Mouse (Mus musculus) C2C12 (cell line): Measurements from ENCODE around the gene Ms4a2. TPM values are rescaled to one million over a fixed set of nuclear protein-coding genes. Genes with fewer than 3 reads are reported as not detected.

Source experiments
- H3K27me3 ChIP-seq: one replicate; pipeline ENCODE4 v1.6.1; 2011; ENCODE audit not compliant: control insufficient read depth, insufficient read depth, insufficient read length
- H3K36me3 ChIP-seq: one replicate; pipeline ENCODE4 v1.6.1; 2011; ENCODE audit not compliant: control insufficient read depth, insufficient read depth
- H3K4me3 ChIP-seq: one replicate; pipeline ENCODE4 v1.5.1; 2011; ENCODE audit warnings: mild to moderate bottlenecking, control low read depth; ENCODE audit not compliant: poor library complexity, insufficient read depth, severe bottlenecking
- H3K79me2 ChIP-seq: one replicate; pipeline ENCODE4 v1.6.1; 2011; ENCODE audit not compliant: control insufficient read depth, insufficient read depth
- H3K79me3 ChIP-seq: one replicate; pipeline ENCODE4 v1.6.1; 2011; ENCODE audit warnings: low read depth, control low read depth
- H3ac ChIP-seq: one replicate; pipeline ENCODE3; 2011; ENCODE audit warnings: low read depth; ENCODE audit not compliant: control insufficient read depth, insufficient read length
- CEBPB ChIP-seq: IDR thresholded peaks from one replicate; pipeline ENCODE4 v1.6.1; 2011; ENCODE audit warnings: low read depth, mild to moderate bottlenecking, control low read depth, moderate library complexity
- CTCF ChIP-seq: IDR thresholded peaks from one replicate; pipeline ENCODE4 v1.5.1; 2011; ENCODE audit not compliant: control insufficient read depth, insufficient read depth, insufficient read length
- FOSL1 ChIP-seq: IDR thresholded peaks from one replicate; pipeline ENCODE4 v1.8.0; 2011; ENCODE audit warnings: mild to moderate bottlenecking, low read length; ENCODE audit not compliant: poor library complexity, insufficient read depth, severe bottlenecking
- MAX ChIP-seq: IDR thresholded peaks from one replicate; pipeline ENCODE4 v1.6.1; 2011; ENCODE audit warnings: mild to moderate bottlenecking, control low read depth
- MYOD1 ChIP-seq: IDR thresholded peaks from one replicate; pipeline ENCODE4 v1.6.1; 2011; ENCODE audit warnings: low read depth; ENCODE audit not compliant: control insufficient read depth, insufficient read length
- MYOG ChIP-seq: IDR thresholded peaks from one replicate; pipeline ENCODE4 v1.6.1; 2011; ENCODE audit not compliant: control insufficient read depth, insufficient read length; ENCODE audit errors: extremely low read depth
- USF1 ChIP-seq: IDR thresholded peaks from one replicate; pipeline ENCODE4 v1.6.1; 2011; ENCODE audit warnings: low read depth, mild to moderate bottlenecking, control low read depth, moderate library complexity
- polyA plus RNA-seq: library from polyadenylated mRNA; unstranded; fragments of >200 nt; fragmentation: generic; extraction: Trizol; gene quantifications from one replicate; pipeline ENCODE4 v1.2.1, GENCODE M21; 2012; ENCODE audit warnings: missing spikeins

Ms4a2 gene
- polyA plus RNA-seq, 1 experiment = not detected

DNA sequence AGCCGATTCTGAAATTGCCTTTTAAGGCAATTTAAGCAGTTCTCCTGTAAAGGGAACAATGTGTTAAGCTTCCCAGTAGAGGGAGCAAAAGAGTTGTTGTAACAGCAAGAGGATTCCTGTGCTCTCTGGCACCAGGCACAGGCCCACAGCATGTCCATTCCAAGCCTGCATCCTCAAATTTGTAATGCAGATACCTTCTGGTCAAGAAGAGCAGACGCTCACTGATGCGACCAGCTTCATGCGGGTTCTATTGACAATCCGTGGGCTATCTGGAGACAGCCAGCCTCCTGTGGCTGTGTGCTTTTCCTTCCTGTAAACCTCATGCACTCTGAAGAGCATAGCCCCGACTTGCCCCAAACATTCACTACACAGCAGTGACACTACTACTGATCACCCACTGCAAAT, 12.0 kb downstream of the Ms4a2 start:
- Histone ChIP-seq H3ac (no peak overlapping the region), H3K36me3 (no peaks in the 10 kb centered on the region), H3K79me2 (no peaks in the 10 kb centered on the region), H3K4me3 (no peak overlapping the region), H3K79me3 (no peaks in the 10 kb centered on the region), H3K27me3 (no peaks in the 10 kb centered on the region)
- TF ChIP-seq MYOD1 (no peak), CEBPB (no peak), MAX (no peak), CTCF (no peak), MYOG (no peak), FOSL1 (no peak), USF1 (no peak)

DNA sequence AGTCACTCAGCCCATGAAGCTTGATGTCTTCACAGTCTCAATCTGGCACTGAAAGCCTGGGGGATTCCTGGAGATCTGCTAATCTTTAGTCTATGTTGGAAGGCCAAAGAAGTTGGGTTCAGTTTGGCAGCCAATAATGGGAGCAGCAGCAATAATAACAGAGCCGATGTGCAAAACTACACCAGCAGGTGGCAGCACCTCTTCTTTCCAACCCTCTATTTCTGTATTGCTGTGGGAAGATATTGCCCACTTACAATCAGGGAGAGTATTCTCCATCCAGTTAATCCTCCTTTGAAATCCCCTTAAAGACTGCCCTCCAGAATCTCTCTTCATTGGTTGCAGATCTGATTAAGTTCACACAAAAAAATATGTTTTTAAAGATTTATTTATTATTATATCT, 15.3 kb downstream of the Ms4a2 start:
- Histone ChIP-seq H3K27me3 (no peaks in the 10 kb centered on the region), H3ac (no peak overlapping the region), H3K36me3 (no peaks in the 10 kb centered on the region), H3K79me3 (no peaks in the 10 kb centered on the region), H3K4me3 (no peak overlapping the region), H3K79me2 (no peaks in the 10 kb centered on the region)
- TF ChIP-seq FOSL1 (no peak), CTCF (peak; percentile 17)

DNA sequence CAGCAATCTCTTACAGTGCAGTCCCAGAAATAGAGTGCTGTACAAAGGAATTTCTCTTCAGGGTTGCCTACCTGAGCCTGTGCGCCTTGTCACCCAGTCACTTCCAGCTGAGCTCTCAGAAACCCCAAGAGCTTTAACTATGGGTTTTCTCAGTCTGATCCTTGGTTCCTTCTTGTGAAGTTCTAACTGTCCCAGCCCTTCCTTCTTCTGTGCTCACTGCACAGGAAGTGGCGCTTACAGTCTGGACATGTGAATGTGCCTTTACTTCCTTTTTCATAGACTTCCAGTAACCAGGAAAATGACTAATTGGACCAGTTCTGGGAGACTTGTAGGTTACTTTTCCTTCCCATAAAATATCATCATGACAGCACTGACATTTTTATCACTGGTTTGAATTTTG, 18.9 kb downstream of the Ms4a2 start, which contains the start of gene Ms4a6d:
Gene Ms4a6d, minus strand, starts transcription at position 247 of the 400 bp plus-strand sequence.
- Histone ChIP-seq H3K79me3 (no peaks in the 10 kb centered on the region), H3ac (no peak within 1 kb of the TSS)
- TF ChIP-seq MYOD1 (no peak), FOSL1 (no peak), USF1 (no peak), MYOG (no peak), CTCF (no peak), MAX (no peak), CEBPB (no peak)

DNA sequence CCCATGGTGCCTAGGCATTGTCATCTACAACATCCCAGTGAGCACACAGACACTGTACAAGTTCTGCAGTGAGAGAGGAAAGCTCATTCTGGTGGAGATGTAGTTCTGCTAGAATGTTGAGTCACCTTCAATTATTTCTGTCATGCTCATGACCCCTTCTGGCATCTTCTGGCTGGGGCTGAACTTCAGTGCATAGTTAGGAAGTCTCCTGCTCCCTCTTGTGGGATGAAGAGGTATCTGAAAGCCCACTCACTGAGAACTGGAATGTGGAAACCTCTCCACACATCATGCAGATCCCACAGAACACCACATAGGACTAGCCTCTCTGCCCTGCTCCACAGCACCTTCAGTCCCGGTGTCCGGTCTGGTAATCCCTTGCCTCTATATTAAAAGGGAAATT, 21.5 kb downstream of the Ms4a2 start:
- Histone ChIP-seq H3K79me2 (no peaks in the 10 kb centered on the region), H3ac (no peak overlapping the region), H3K79me3 (no peaks in the 10 kb centered on the region), H3K36me3 (no peaks in the 10 kb centered on the region), H3K27me3 (no peaks in the 10 kb centered on the region), H3K4me3 (no peak overlapping the region)
- TF ChIP-seq MAX = no peak
- TF ChIP-seq CTCF = no peak
- no peak for TF ChIP-seq CEBPB
- no peak for TF ChIP-seq FOSL1
- TF ChIP-seq MYOG = no peak
- no peak for TF ChIP-seq MYOD1
- no peak for TF ChIP-seq USF1

More for the DNA sequence above, 18.9 kb downstream of the Ms4a2 start, which contains the start of gene Ms4a6d:
- H3K36me3 ChIP-seq = no peaks in the 10 kb centered on the region
- no peak within 1 kb of the TSS for H3K4me3 ChIP-seq
- no peaks in the 10 kb centered on the region for H3K79me2 ChIP-seq
- no peaks in the 10 kb centered on the region for H3K27me3 ChIP-seq

DNA sequence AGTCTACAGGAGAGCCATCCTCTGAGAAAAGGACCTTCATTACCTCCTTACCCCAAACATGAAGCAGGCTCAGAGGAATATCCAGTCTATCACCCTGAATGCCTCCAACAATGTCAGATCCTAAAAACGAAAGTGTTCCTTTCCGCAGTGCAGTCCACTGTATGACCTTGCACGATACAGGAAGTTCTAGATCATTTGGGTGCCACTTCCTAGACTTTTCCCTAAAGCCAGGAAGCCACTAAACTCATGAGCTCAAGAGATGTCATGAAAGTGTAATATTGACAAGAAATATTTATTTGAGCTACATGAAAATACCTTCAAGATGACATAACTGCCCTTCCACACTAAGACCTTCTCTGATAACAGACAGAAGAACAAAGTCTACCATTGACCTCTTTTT, 22.2 kb downstream of the Ms4a2 start:
- TF ChIP-seq CTCF = no peak
- no peak for TF ChIP-seq MAX
- no peak for TF ChIP-seq CEBPB
- no peak for TF ChIP-seq MYOG
- TF ChIP-seq MYOD1 = no peak
- TF ChIP-seq USF1 = no peak
- TF ChIP-seq FOSL1 = no peak
- Histone ChIP-seq H3K79me3 (no peaks in the 10 kb centered on the region), H3K27me3 (no peaks in the 10 kb centered on the region), H3K36me3 (no peaks in the 10 kb centered on the region), H3K79me2 (no peaks in the 10 kb centered on the region), H3K4me3 (no peak overlapping the region), H3ac (no peak overlapping the region)

DNA sequence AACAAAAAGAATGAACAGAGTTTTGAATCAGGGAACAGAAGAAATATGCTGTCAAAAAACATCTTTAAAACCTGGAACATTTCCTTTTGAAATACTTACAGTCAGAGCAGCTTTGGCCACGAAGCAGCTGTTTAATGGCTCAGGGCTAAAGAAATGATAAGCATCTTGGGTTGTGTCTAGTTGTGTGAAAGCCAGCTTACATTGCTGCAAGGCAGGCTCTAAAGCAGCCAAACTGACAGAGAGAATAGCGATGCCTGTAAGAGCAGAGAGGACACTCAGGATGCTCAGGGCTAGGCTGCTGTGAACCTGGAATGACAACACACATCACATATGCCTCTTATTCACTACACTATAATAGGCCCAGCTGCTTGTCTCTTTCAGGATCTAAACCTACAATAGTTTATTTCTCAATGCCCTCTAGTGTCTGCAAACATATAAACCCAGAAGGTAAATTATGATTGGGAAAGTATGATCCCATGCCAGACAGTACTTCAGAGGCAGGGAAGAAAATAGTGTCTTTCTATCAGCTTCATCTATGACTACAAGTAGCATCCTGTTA, 33.5 kb downstream of the Ms4a2 start:
- H3K79me2 ChIP-seq = no peaks in the 10 kb centered on the region
- no peaks in the 10 kb centered on the region for H3K27me3 ChIP-seq

More for the DNA sequence above, 33.5 kb downstream of the Ms4a2 start:
- H3K36me3 ChIP-seq = no peaks in the 10 kb centered on the region
- H3K4me3 ChIP-seq = no peak overlapping the region
- TF ChIP-seq MAX (no peak), CTCF (no peak), CEBPB (no peak), MYOD1 (no peak), MYOG (no peak), FOSL1 (no peak), USF1 (no peak)
- H3ac ChIP-seq = no peak overlapping the region
- no peaks in the 10 kb centered on the region for H3K79me3 ChIP-seq
